Mouse (Mus musculus): ENCODE measurements around the gene Neil3. TPM values are rescaled to one million over a fixed set of nuclear protein-coding genes. Genes with fewer than 3 reads are reported as not detected.

Gene Neil3
- polyA plus RNA-seq (2014; fragmentation: Nextera tagmentation; extraction: Ambion mirVana): 27.2 and 29.0 TPM in 2 replicates

DNA sequence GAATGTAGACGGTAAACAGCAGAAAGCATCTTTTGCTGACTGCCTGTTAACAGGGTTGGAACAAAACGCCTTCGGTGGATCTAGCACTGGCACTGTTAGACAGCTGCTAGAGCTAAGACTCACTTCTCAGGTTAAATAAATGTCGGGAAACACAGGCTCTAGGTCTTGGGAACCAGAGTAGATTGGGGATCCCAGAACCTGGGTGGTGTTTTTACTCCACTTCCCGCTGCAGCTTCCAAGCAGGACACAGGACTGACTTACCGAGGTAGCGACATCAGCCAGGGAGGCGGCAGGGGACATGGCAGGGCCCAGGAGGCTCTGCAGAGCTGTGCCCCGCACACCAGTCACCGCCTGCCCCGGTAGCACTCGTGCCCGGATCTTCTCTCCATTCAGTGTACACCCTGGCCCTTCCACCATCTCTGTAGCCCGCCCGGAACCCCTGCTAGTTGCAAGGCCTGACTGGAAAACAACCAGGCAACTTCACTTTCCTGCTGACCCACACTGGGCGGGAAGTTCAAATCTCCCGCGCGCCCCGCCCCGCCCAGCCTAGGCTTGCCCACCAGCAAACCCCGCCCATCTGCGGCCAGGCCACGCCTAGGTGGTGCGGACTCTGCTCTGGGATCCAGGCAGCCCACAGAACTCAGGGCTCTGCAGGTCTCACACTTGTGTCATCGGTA is at the start of gene Neil3:
Gene Neil3 (minus strand): TSS at position 571 of the 677 bp plus-strand sequence.
- Histone ChIP-seq H3K9ac (ENCODE audit: low read length) (peak within 1 kb of the TSS; percentile 70), H3K4me2 (ENCODE audit: low read depth, low read length, severe bottlenecking) (peak within 1 kb of the TSS; percentile 65), H3K27me3 (ENCODE audit: control insufficient read depth, insufficient read depth, low read length) (no peaks in the 10 kb centered on the region), H3K27ac (ENCODE audit: low read depth, low read length) (no peak within 1 kb of the TSS), H3K9me3 (ENCODE audit: control insufficient read depth, low read length) (no peaks in the 10 kb centered on the region), H3K4me1 (replicated peaks; ENCODE audit: control insufficient read depth, insufficient read depth, low read length) (no peaks in the 10 kb centered on the region), H3K36me3 (ENCODE audit: control insufficient read depth, insufficient read depth, low read length) (no peaks in the 10 kb centered on the region), H3K4me3 (ENCODE audit: low read depth, low read length) (peak within 1 kb of the TSS; percentile 44)
- peak; percentile 99 for ATAC-seq (replicated peaks; ENCODE audit: low FRiP score)
- 1% methylated on average over 26 of the region's 26 CpGs for WGBS
- DNase-seq (ENCODE audit: low spot score): peak; percentile 93

DNA sequence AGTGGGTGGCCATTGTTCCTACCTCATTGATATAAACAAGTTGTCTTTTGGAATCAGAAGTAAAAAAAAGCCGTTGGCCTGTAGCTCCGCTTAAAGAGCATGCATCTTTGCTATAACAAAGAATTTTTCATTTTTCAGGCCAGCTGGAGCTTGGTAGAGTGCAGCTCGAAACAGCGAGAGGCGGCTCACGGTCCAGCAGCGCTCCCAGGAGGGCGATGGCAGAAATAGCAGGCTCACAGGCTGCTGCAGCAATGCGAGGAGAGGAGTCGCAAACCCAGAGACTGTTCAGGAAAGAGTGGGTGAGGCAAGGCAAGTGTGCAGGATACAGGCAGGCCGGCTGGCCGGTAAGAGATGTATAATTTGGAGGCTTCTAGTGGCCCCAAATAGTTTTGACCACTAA is 42.0 kb upstream of the Neil3 start:
- no peaks in the 10 kb centered on the region; the same call in 1 of the 2 replicates for H3K27me3 ChIP-seq (ENCODE audit: control insufficient read depth, insufficient read depth, low read length)
- H3K4me1 ChIP-seq (replicated peaks; ENCODE audit: control insufficient read depth, insufficient read depth, low read length): no peaks in the 10 kb centered on the region
- H3K4me2 ChIP-seq (ENCODE audit: low read depth, low read length, severe bottlenecking): no peak overlapping the region
- H3K9me3 ChIP-seq (ENCODE audit: control insufficient read depth, low read length): 0 out of 2 replicates have a peak, but pooled peaks cover 3% of the 10 kb centered on the region
- no peak overlapping the region for H3K27ac ChIP-seq (ENCODE audit: low read depth, low read length)
- WGBS: 20% methylated on average over 12 of the region's 12 CpGs
- ATAC-seq (replicated peaks; ENCODE audit: low FRiP score): peak; percentile 90
- H3K9ac ChIP-seq (ENCODE audit: low read length): no peak overlapping the region
- peak; percentile 77 for DNase-seq (ENCODE audit: low spot score)
- H3K36me3 ChIP-seq (ENCODE audit: control insufficient read depth, insufficient read depth, low read length): no peaks in the 10 kb centered on the region
- no peak overlapping the region for H3K4me3 ChIP-seq (ENCODE audit: low read depth, low read length)

DNA sequence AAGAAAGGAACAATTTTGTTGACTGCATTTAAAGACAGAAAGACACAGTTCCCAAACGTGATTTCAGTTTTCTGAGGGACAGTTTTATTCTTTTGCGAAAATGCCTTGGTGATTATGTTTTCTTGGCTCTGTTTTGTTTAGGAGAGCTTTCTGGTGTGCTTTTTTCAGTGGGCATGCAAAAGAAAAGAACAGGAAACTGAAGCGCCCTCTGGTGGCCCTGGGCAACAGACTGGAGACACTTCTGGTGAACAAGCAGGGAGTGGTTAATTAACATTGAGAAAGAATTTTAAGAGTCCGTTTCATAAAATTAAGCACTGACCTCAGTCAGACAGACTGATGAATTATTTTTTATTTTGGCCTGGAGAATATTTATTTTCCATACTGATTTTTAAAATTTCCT is 25.1 kb upstream of the Neil3 start:
- no peaks in the 10 kb centered on the region for H3K4me1 ChIP-seq (replicated peaks; ENCODE audit: control insufficient read depth, insufficient read depth, low read length)
- no peak overlapping the region for H3K4me3 ChIP-seq (ENCODE audit: low read depth, low read length)
- H3K36me3 ChIP-seq (ENCODE audit: control insufficient read depth, insufficient read depth, low read length): no peaks in the 10 kb centered on the region
- no peaks in the 10 kb centered on the region for H3K27me3 ChIP-seq (ENCODE audit: control insufficient read depth, insufficient read depth, low read length)
- H3K27ac ChIP-seq (ENCODE audit: low read depth, low read length): no peak overlapping the region
- ATAC-seq (replicated peaks; ENCODE audit: low FRiP score): no peak
- DNase-seq (ENCODE audit: low spot score): peak; percentile 70
- no peak overlapping the region for H3K9ac ChIP-seq (ENCODE audit: low read length)
- H3K4me2 ChIP-seq (ENCODE audit: low read depth, low read length, severe bottlenecking): no peak overlapping the region
- H3K9me3 ChIP-seq (ENCODE audit: control insufficient read depth, low read length): no peaks in the 10 kb centered on the region
- 45% methylated on average over 4 of the region's 4 CpGs for WGBS

DNA sequence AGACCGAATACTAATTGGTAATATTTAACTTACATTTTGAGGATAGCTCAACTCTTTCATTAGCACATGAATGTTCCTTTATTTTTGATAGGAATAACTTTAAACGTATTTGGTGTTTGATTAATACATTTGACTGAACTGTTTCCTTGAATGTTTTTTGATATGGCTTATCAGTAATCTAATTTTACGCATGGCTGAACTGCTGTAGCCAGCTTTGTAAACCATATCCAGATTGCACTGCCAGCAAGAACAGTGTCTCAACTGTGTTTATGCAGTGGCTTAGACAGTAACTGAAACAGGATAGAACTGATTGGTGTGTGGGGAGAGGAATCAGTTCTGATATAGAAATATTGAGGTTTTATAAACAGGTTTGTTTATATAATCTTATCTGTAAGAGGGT is 22.6 kb upstream of the Neil3 start:
- DNase-seq (ENCODE audit: low spot score) (no peak), ATAC-seq (replicated peaks; ENCODE audit: low FRiP score) (no peak)
- H3K4me3 ChIP-seq (ENCODE audit: low read depth, low read length): no peak overlapping the region
- no peaks in the 10 kb centered on the region for H3K27me3 ChIP-seq (ENCODE audit: control insufficient read depth, insufficient read depth, low read length)
- whole genome bisulfite sequencing: 64% methylated on average over 3 of the region's 3 CpGs
- no peak overlapping the region for H3K4me2 ChIP-seq (ENCODE audit: low read depth, low read length, severe bottlenecking)
- H3K27ac ChIP-seq (ENCODE audit: low read depth, low read length): no peak overlapping the region
- no peaks in the 10 kb centered on the region for H3K9me3 ChIP-seq (ENCODE audit: control insufficient read depth, low read length)
- no peaks in the 10 kb centered on the region for H3K36me3 ChIP-seq (ENCODE audit: control insufficient read depth, insufficient read depth, low read length)
- no peaks in the 10 kb centered on the region for H3K4me1 ChIP-seq (replicated peaks; ENCODE audit: control insufficient read depth, insufficient read depth, low read length)
- H3K9ac ChIP-seq (ENCODE audit: low read length): no peak overlapping the region

DNA sequence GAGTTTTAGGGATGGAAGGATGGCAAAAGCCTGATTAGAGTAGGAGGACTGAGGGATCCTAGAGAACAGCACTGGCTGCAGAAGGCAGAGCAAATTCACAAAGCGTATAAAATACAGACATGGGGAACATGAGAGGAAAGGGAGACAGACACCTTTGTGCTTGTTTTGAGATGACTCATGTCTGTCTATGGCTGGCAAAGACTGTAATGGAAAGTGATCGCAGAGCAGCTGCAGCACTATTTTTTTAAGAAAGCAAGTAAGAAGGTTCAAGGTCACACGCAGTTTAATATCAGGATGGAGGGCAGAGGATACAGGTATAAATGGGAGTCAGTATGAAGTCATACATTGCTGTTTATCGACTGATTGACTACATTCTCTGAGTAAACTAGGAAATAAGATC is 8.2 kb downstream of the Neil3 start:
- Histone ChIP-seq H3K4me1 (replicated peaks; ENCODE audit: control insufficient read depth, insufficient read depth, low read length) (no peaks in the 10 kb centered on the region), H3K4me3 (ENCODE audit: low read depth, low read length) (no peak overlapping the region), H3K36me3 (ENCODE audit: control insufficient read depth, insufficient read depth, low read length) (no peaks in the 10 kb centered on the region), H3K27me3 (ENCODE audit: control insufficient read depth, insufficient read depth, low read length) (no peaks in the 10 kb centered on the region), H3K4me2 (ENCODE audit: low read depth, low read length, severe bottlenecking) (no peak overlapping the region), H3K9me3 (ENCODE audit: control insufficient read depth, low read length) (no peaks in the 10 kb centered on the region), H3K27ac (ENCODE audit: low read depth, low read length) (no peak overlapping the region), H3K9ac (ENCODE audit: low read length) (no peak overlapping the region)
- no peak for DNase-seq (ENCODE audit: low spot score)
- 95% methylated on average over 4 of the region's 4 CpGs for WGBS
- no peak for ATAC-seq (replicated peaks; ENCODE audit: low FRiP score)

DNA sequence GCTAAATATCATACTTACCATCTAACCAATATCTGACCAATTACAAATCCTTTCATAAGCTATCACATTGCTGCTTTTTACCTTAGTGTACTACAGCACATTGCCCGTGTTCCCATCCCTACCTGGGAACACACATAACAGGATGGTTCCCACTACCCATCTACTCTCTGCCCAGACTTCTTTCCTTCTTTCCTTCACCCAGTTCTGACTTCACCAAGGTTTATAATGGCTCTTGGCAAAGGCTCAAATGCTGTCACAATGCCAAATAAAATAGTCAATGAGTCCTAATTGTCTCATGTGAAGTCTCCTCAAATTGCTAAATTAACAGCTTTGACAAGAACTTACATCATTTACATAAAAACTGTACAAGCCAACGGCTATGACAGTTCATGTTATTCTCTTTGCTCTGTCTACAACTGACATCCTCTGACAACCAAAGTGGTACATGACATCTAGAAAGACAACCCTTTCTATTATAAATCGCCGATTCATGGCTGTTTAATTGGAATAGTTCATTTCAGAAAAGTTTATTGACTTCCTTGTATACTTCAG is 9.9 kb downstream of the Neil3 start:
- ATAC-seq (replicated peaks; ENCODE audit: low FRiP score): no peak
- Histone ChIP-seq H3K36me3 (ENCODE audit: control insufficient read depth, insufficient read depth, low read length) (no peaks in the 10 kb centered on the region), H3K4me1 (replicated peaks; ENCODE audit: control insufficient read depth, insufficient read depth, low read length) (no peaks in the 10 kb centered on the region), H3K27ac (ENCODE audit: low read depth, low read length) (no peak overlapping the region), H3K9me3 (ENCODE audit: control insufficient read depth, low read length) (no peaks in the 10 kb centered on the region), H3K27me3 (ENCODE audit: control insufficient read depth, insufficient read depth, low read length) (no peaks in the 10 kb centered on the region), H3K9ac (ENCODE audit: low read length) (no peak overlapping the region), H3K4me2 (ENCODE audit: low read depth, low read length, severe bottlenecking) (no peak overlapping the region), H3K4me3 (ENCODE audit: low read depth, low read length) (no peak overlapping the region)
- DNase-seq (ENCODE audit: low spot score): no peak
- 89% methylated on average over 4 of the region's 4 CpGs for WGBS

DNA sequence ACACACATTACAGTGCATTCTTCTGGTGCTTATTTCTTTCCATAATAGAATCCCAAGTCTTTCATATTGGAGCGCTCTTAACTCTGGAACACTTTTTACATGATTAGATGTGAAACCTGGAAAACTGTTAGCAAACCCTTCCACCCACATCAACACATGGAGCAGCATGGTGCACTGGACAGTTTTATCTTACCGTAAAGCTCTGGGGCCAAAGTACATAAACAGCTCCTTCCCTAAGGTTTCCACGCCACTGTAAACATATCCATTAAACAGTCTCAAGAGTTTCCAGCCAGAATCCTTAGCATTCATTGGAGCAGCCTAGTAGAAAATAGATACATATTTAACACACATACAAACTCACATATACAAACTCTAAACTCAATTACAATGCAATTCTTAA is 15.4 kb downstream of the Neil3 start:
- Histone ChIP-seq H3K4me1 (replicated peaks; ENCODE audit: control insufficient read depth, insufficient read depth, low read length) (no peaks in the 10 kb centered on the region), H3K36me3 (ENCODE audit: control insufficient read depth, insufficient read depth, low read length) (no peaks in the 10 kb centered on the region), H3K9me3 (ENCODE audit: control insufficient read depth, low read length) (no peaks in the 10 kb centered on the region), H3K27ac (ENCODE audit: low read depth, low read length) (no peak overlapping the region), H3K27me3 (ENCODE audit: control insufficient read depth, insufficient read depth, low read length) (no peaks in the 10 kb centered on the region), H3K9ac (ENCODE audit: low read length) (no peak overlapping the region), H3K4me3 (ENCODE audit: low read depth, low read length) (no peak overlapping the region), H3K4me2 (ENCODE audit: low read depth, low read length, severe bottlenecking) (no peak overlapping the region)
- no peak for DNase-seq (ENCODE audit: low spot score)
- no peak for ATAC-seq (replicated peaks; ENCODE audit: low FRiP score)
- WGBS: 95% methylated on average over 3 of the region's 3 CpGs

DNA sequence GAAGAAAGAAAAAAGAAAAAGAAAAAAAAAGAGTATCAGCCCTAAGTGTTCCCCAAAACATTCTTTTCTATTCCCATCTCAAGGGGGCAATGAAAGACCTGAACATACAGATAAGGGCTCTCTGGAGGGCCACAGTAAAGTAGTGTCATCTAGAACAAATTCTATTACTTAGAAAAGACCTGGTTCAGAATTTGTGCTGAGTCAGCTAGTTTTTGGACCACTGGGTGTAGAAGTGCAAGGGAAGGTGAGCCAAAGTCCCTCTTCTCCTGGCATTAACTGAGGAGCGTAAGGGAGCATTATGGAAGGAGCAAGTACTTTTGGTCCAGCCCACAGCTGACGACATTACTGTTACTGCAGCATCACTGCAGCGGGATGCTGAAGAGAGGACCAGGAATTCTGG is 19.7 kb downstream of the Neil3 start:
- no peak overlapping the region for H3K27ac ChIP-seq (ENCODE audit: low read depth, low read length)
- DNase-seq (ENCODE audit: low spot score): no peak

DNA sequence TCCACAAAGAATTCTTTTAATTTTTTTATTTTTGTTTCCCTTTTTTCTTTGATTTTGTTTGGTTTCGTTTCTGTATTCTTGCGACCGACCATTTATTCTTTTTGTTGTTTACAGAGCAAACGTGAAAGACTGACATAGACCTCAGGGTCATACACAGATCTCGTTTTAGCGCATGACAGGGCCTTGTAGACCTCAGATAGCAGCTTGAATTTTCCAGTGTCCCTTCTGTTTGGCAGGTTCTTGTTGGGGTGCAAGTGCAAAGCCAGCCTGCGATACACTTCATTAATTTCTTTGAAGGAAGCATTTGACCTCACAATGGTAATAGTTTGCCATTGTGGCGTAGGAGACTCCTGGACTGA is 24.6 kb downstream of the Neil3 start:
- H3K27me3 ChIP-seq (ENCODE audit: control insufficient read depth, insufficient read depth, low read length): no peaks in the 10 kb centered on the region
- WGBS: 89% methylated on average over 8 of the region's 8 CpGs
- no peak overlapping the region for H3K27ac ChIP-seq (ENCODE audit: low read depth, low read length)
- ATAC-seq (replicated peaks; ENCODE audit: low FRiP score) (no peak), DNase-seq (ENCODE audit: low spot score) (no peak)
- H3K4me1 ChIP-seq (replicated peaks; ENCODE audit: control insufficient read depth, insufficient read depth, low read length): no peaks in the 10 kb centered on the region
- no peaks in the 10 kb centered on the region for H3K36me3 ChIP-seq (ENCODE audit: control insufficient read depth, insufficient read depth, low read length)
- H3K9me3 ChIP-seq (ENCODE audit: control insufficient read depth, low read length): no peaks in the 10 kb centered on the region
- H3K4me2 ChIP-seq (ENCODE audit: low read depth, low read length, severe bottlenecking): no peak overlapping the region
- no peak overlapping the region for H3K9ac ChIP-seq (ENCODE audit: low read length)
- no peak overlapping the region for H3K4me3 ChIP-seq (ENCODE audit: low read depth, low read length)

More for the DNA sequence above, 19.7 kb downstream of the Neil3 start:
- Histone ChIP-seq H3K36me3 (ENCODE audit: control insufficient read depth, insufficient read depth, low read length) (no peaks in the 10 kb centered on the region), H3K27me3 (ENCODE audit: control insufficient read depth, insufficient read depth, low read length) (no peaks in the 10 kb centered on the region), H3K4me1 (replicated peaks; ENCODE audit: control insufficient read depth, insufficient read depth, low read length) (no peaks in the 10 kb centered on the region), H3K9me3 (ENCODE audit: control insufficient read depth, low read length) (no peaks in the 10 kb centered on the region), H3K4me3 (ENCODE audit: low read depth, low read length) (no peak overlapping the region), H3K9ac (ENCODE audit: low read length) (no peak overlapping the region), H3K4me2 (ENCODE audit: low read depth, low read length, severe bottlenecking) (no peak overlapping the region)
- WGBS: 93% methylated on average over 3 of the region's 3 CpGs
- no peak for ATAC-seq (replicated peaks; ENCODE audit: low FRiP score)
